Mouse (Mus musculus) G1E (cell line): ENCODE measurements around the gene Klhl30.

Source experiments
- CTCF ChIP-seq: IDR thresholded peaks from 2 replicates; pipeline ENCODE4 v1.5.1; 2012; ENCODE audit warnings: low read depth, low read length, inconsistent platforms, mixed read lengths
- GATA1 ChIP-seq: IDR thresholded peaks from 2 replicates; pipeline ENCODE4 v1.6.1; 2012; ENCODE audit warnings: borderline replicate concordance, low read length, inconsistent platforms, mixed read lengths

DNA sequence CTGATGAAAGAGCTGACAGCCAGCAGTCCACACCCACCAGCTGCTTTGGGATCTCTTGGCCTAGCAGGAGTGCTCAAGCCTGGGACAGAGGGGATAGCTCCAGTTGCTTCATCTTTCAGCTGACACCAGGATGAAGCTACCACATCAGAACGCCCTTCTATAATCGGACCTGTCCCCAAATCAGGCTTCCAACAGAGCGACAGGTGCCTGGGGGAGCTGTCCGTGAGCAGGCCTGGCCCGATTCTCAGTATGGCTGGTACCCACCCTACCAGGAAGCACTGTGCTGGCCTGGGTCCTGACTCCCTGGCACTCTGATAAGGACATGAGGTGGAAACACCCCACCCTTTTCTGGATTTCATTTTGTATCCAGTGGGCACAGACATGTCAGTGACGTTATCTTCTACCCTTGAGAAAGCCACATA is 22.6 kb downstream of the Klhl30 start:
- TF ChIP-seq CTCF (no peak), GATA1 (no peak)
